Mouse (Mus musculus) liver, embryonic 16.5 days (tissue): ENCODE measurements around the gene Rpl21. TPM values are rescaled to one million over a fixed set of nuclear protein-coding genes. Genes with fewer than 3 reads are reported as not detected.

ENCODE experiments used
- polyA plus RNA-seq: library from polyadenylated mRNA; unstranded; fragments of >200 nt; fragmentation: Nextera tagmentation; extraction: Ambion mirVana; gene quantifications from 2 replicates; pipeline ENCODE4 v1.2.1, GENCODE M21; 2015

Rpl21 gene
- polyA plus RNA-seq, 1 experiment from 2014 or later: 251 TPM

Other genes with a start within 250 kb of the Rpl21 start
- 0.13 and 0.20 TPM in 2 replicates for gene Gpr12, start 247.7 kb upstream of the Rpl21 start, polyA plus RNA-seq
- 7.8 and 8.1 TPM in 2 replicates for gene Usp12, start 37.9 kb upstream of the Rpl21 start, polyA plus RNA-seq
- 2.6 and 2.7 TPM in 2 replicates for gene Rasl11a, start 12.2 kb downstream of the Rpl21 start, polyA plus RNA-seq
- 42.7 and 46.7 TPM in 2 replicates for gene Gtf3a, start 115.8 kb downstream of the Rpl21 start, polyA plus RNA-seq
- 10.4 and 11.8 TPM in 2 replicates for gene Mtif3, start 130.9 kb downstream of the Rpl21 start, polyA plus RNA-seq
- 4.6 and 5.7 TPM in 2 replicates for gene Lnx2, start 243.7 kb downstream of the Rpl21 start, polyA plus RNA-seq
- gene Polr1d, start 244.2 kb downstream of the Rpl21 start, polyA plus RNA-seq: 54.4 and 56.9 TPM in 2 replicates